Mouse (Mus musculus): Measurements from ENCODE around the gene Aqp2.
A peak's percentile ranks its signal among the peaks of the same experiment; 100 is the strongest.

Gene Aqp2

GRCm38 (mm10) chr15:99592177-99592576 is 13.3 kb downstream of the Aqp2 start:
- DNase-seq: no peak

DNA sequence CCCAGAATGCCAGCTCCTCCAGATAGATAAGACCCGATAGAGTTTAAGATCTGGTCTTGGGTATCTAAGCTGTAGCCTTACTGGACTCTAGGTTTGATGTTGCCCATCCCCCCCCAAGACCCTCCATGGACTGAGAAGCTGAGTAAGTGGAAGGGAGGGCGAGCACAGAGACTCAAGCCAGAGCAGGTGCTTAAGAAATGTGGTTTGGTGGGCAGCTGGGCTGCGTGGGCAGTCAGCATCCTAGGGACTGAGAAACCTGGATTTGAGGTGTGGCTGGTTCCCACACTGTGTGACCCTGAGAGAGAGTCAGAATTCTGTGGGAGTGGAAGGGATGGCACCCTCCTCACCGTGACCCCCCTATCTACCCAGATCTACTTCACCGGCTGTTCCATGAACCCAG is 14.0 kb downstream of the Aqp2 start:
- no peak for DNase-seq

DNA sequence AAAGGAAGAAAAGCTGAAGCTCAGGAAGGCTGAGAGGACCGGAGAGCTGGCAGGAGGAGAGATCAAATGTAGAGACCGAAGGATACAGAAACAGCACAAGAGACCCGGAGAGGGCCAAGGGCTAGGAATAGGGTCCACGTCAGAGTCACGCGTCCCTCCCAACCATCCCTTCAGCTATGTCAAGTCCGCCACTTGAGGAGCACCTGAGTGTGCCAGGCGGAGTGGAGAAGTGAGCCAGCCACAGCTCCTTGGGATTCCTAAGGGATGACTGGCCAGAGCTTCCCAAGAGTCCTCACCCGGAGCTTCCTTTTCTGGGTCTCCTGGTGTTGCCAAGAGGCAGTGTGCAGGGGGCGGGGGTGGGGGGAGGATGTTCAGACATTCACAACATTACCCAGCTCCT is 16.1 kb downstream of the Aqp2 start:
- no peak for DNase-seq

DNA sequence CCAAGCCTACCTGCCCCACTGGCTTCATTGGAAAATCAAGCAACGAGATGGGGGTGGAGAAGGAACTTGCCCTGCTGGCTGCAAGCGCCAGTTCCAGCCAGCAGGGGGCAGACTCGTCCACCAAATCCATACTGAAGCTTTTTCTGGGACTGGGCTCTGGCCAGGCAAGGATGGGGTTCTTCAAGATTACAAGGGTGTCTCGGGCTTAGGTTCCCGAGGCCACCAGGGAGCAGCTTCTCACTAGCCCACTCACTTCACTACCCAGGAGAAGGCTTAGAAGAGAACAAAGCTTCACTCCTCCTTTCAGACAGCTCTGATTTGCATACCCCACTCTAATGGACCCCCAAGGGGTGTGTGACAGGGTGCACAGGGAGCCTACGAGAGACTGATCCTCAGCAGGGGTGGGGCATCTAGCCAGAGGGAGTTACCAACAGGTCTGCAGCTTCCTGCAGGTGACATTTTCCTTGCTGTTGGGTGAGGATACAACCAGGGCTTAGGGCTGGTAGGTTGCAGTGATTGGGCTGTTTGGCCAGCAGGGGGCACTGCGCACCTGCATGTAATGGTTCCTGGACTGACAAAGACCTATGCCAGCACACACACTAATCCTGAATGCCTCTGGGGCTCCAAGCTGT is 17.3 kb downstream of the Aqp2 start:
- DNase-seq: peak; percentile 82

- no peak for DNase-seq
Observed at GRCm38 (mm10) chr15:99596841-99597240, 18.0 kb downstream of the Aqp2 start.

- no peak for DNase-seq
Observed at GRCm38 (mm10) chr15:99597596-99597995, 18.7 kb downstream of the Aqp2 start.

- DNase-seq: no peak
Observed at GRCm38 (mm10) chr15:99599245-99600070, 20.6 kb downstream of the Aqp2 start.

- DNase-seq: no peak
Observed at GRCm38 (mm10) chr15:99600986-99601822, 22.3 kb downstream of the Aqp2 start, which contains the start of gene Aqp6. Gene Aqp6, plus strand, starts transcription at chr15:99601400.

- no peak for DNase-seq
Observed at GRCm38 (mm10) chr15:99601823-99602120, 22.9 kb downstream of the Aqp2 start.

- no peak for DNase-seq
Observed at GRCm38 (mm10) chr15:99602206-99602820, 23.5 kb downstream of the Aqp2 start.

GRCm38 (mm10) chr15:99603216-99603615 is 24.4 kb downstream of the Aqp2 start:
- DNase-seq: no peak

DNA sequence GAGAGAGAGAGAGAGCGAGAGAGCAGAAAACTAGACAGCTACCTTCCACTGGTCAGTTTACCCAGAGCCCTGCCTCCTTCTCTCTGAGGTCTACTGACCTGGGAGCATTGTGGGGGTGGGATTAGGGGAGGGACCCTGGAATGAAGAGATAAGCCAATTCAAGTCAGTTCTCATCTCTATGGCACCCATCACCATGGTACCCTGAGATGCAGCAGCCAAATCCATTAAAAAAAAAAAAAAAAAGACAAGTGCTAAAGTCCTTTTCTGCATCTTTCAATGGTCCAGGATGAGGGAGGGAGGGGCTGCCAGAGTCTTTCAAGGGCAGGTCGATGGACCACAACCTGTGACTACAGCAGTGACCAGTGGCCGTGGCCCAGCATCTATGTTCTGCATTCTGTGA is 26.7 kb downstream of the Aqp2 start:
- DNase-seq: no peak

- peak; percentile 50 for DNase-seq
Observed at GRCm38 (mm10) chr15:99606515-99606914, 27.7 kb downstream of the Aqp2 start.

DNA sequence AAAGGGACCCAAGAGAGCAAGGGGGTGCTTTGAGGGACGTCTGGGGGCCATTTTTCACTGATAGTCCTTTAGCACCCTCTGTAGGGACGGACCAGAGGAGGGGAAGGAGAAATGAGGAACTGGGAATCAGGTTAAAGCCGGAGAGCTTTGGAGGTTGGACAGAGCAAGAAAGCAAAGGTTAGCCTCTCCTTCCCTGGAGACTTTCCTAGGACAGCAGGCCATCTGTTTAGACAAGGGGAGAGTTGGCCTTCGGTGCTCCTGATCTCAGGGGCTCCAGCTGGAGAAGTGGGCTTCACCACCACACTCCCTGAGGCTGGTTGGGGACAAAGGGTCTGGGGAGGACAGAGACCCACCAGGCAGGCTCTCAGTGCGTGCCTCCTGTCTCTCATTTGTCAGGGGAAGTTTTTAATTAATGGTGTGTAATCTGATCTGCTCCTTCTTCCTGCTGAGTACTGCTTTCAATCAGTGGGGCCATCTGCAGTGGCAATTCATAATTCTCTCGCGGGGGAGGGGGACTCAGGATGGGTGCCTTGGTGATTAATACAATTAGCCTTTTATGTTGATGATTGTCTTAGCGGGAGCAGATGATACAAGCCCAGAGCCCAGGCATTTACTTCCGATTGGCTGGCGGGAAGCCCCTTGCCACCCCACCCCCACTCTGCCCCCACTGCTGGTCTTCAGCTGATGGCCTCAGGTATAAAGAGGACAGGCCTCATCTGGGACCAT is 28.7 kb downstream of the Aqp2 start:
- no peak for DNase-seq

DNA sequence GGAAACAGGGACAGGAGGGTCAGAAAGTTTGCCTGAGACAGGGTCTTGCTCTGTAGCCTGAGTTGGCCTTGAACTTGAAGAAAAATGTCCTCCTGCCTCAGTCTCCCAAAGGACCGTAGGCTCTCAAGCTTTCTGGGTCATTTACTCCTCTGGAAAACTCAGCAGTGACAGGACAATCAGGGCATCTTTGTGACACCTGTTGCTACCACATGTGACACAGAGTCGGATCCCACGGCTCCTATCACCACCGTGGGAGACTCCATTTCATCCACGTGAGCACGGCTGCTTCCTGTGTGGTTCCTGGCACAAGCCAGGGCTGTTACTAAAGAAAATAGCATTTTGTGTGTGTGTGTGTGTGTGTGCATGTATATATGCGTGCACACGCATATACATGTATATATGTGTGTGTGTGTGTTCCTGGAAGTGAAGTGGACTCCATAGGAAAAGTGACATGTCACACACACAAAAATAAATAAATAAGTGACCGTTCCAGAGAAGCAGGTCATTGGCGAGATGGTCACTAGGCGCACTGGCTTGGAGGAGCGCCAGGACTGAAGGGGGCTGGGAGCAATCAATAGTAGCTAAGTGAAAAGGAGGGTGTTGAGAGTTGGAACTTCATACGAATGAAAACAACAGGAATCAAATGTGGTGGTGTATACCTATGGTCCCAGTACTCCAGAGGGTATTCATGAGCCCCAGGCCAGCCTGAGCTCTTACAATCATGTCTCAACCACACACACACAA is 29.7 kb downstream of the Aqp2 start:
- no peak for DNase-seq

DNA sequence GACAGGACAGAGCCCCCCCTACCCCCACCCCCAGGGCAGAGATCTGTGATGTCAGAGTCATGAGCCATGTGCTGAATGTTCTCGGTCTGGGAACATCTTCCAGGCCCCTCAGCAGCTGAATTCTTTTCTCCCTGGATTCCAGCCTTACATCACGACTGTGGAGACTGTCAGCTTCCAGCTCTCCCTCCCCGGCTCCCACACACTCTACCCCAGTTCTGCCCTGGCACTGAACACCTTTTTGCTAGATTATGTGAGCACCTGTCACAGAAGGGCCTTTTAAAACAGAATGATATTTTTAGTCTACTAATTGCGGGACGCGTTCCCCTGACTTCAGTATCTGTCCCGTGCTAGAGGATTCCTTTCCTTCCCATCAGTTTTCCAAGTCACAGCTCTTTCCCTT is 32.7 kb downstream of the Aqp2 start:
- no peak for DNase-seq

GRCm38 (mm10) chr15:99614273-99614672 is 35.4 kb downstream of the Aqp2 start:
- no peak for DNase-seq

GRCm38 (mm10) chr15:99614753-99615152 is 35.9 kb downstream of the Aqp2 start:
- DNase-seq: no peak

GRCm38 (mm10) chr15:99615246-99615645 is 36.4 kb downstream of the Aqp2 start:
- DNase-seq: no peak

GRCm38 (mm10) chr15:99618595-99618994 is 39.7 kb downstream of the Aqp2 start:
- no peak for DNase-seq

GRCm38 (mm10) chr15:99619821-99620220 is 41.0 kb downstream of the Aqp2 start:
- DNase-seq: no peak

DNA sequence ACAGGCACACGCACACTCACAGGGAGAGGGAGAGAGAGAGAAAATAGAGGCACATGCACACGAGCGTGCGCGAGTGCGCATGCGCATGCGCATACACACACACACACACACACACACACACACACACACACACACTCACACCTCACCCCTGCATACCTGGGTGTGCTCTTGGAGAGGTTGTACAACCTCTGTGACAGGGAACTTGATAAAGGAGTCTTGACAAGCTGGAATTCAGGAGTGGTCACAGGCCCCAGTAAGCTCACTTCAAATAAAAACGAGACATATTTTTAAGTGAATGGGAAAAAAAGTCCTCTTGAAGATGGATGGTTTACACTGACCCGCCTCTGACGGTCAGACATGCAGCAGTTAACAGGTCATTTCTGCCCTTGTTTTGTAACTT is 43.2 kb downstream of the Aqp2 start:
- DNase-seq: no peak
